Mouse (Mus musculus): ENCODE measurements around the gene Olfr45.

GRCm38 (mm10) chr7:140675863-140676262 lies 5.9 kb upstream of the Olfr45 start:
- TF ChIP-seq CTCF (IDR thresholded peaks at IDR 0.05; ENCODE audit: low read depth) (no peak), EP300 (IDR thresholded peaks at IDR 0.05; ENCODE audit: low read depth) (no peak)
